ENCODE assay signal across 26 mouse cellular contexts in the genomic region with DNA sequence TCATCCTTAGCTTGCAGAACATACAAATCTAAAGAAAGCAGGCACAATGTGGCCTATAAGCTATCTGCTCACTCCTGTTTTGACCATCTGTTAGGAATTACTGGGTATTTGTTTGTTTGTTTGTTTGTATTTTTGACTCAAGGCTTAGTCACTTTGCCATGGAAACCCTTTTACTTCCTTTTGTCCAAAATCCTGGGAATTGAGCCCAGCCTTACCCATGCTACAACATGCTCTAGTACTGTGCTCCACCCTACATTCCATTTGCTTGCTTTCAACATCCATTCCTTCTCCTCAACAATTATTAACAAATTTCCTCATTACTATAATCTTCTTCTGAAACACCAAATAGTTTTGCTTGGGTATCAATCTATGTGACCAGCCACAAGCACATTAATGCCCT. TPM values are rescaled to one million over a fixed set of nuclear protein-coding genes. Genes with fewer than 3 reads are reported as not detected.
DNase-seq lines count a peak whose midpoint lies in the region; ATAC-seq and TF ChIP-seq lines count a peak whose summit lies in the region.
"Had no signal": no experiment of that assay in that cellular context is flagged by ENCODE, and none has a peak within 500 bp of the region (broad histone marks: within the 10 kb centered on the region; RNA-seq: fewer than 3 reads in every experiment).

No protein-coding gene starts in this region.

- TF ChIP-seq POLR2A in embryonic fibroblast, embryonic 13.5 days (IDR thresholded peaks at IDR 0.05; ENCODE audit: low read depth, low read length), result no peak

- 0 out of 2 replicates have a peak overlapping the region, but pooled peaks have one; percentile 3 for H3K27ac ChIP-seq in liver, embryonic 15.5 days (replicated peaks)
- no peak overlapping the region for H3K27ac ChIP-seq in liver, embryonic 12.5 days
- peak overlapping the region; percentile 54 for H3K27ac ChIP-seq in embryonic fibroblast, embryonic 13.5 days (ENCODE audit: insufficient read depth, low read length)
- H3K27ac ChIP-seq in kidney, embryonic 15.5 days, result no peak overlapping the region
- H3K27ac ChIP-seq in intestine, embryonic 16.5 days (ENCODE audit: low read length), result no peak overlapping the region
- H3K27ac ChIP-seq: embryonic facial prominence, embryonic 13.5 days; forebrain, embryonic 10.5 days; heart, embryonic 10.5 days; hindbrain, embryonic 12.5 days had no signal

- H3K4me1 ChIP-seq in liver, embryonic 15.5 days (replicated peaks), result peaks cover 11% of the 10 kb centered on the region; the same call in 1 of the 2 replicates
- H3K4me1 ChIP-seq in liver, embryonic 12.5 days, result no peaks in the 10 kb centered on the region
- no peaks in the 10 kb centered on the region for H3K4me1 ChIP-seq in embryonic fibroblast, embryonic 13.5 days (ENCODE audit: control insufficient read depth, insufficient read depth, low read length)
- 0 out of 2 replicates have a peak, but pooled peaks cover 3% of the 10 kb centered on the region for H3K4me1 ChIP-seq in kidney, embryonic 15.5 days
- H3K4me1 ChIP-seq in intestine, embryonic 16.5 days (ENCODE audit: control insufficient read depth, insufficient read depth, low read length), result peaks cover 12% of the 10 kb centered on the region; the same call in 1 of the 2 replicates
- H3K4me1 ChIP-seq: forebrain, embryonic 10.5 days; hindbrain, embryonic 12.5 days had no signal

- H3K9me3 ChIP-seq in liver, embryonic 15.5 days (replicated peaks), result no peaks in the 10 kb centered on the region
- H3K9me3 ChIP-seq in liver, embryonic 12.5 days (replicated peaks), result no peaks in the 10 kb centered on the region
- no peaks in the 10 kb centered on the region for H3K9me3 ChIP-seq in kidney, embryonic 15.5 days (replicated peaks)
- H3K9me3 ChIP-seq in intestine, embryonic 16.5 days (ENCODE audit: control insufficient read depth, low read length), result no peaks in the 10 kb centered on the region
- H3K9me3 ChIP-seq: embryonic facial prominence, embryonic 13.5 days; forebrain, embryonic 10.5 days; heart, embryonic 10.5 days; hindbrain, embryonic 12.5 days had no signal

- no peak for TF ChIP-seq CTCF in embryonic fibroblast, embryonic 13.5 days (IDR thresholded peaks at IDR 0.05; ENCODE audit: borderline replicate concordance, insufficient read depth, low read length)

- no peaks in the 10 kb centered on the region for H3K27me3 ChIP-seq in liver, embryonic 15.5 days
- no peaks in the 10 kb centered on the region for H3K27me3 ChIP-seq in liver, embryonic 12.5 days (replicated peaks)
- H3K27me3 ChIP-seq in kidney, embryonic 15.5 days, result no peaks in the 10 kb centered on the region
- H3K27me3 ChIP-seq in intestine, embryonic 16.5 days (replicated peaks; ENCODE audit: control insufficient read depth, insufficient read depth, low read length), result no peaks in the 10 kb centered on the region
- H3K27me3 ChIP-seq: CH12.LX; embryonic facial prominence, embryonic 13.5 days; hindbrain, embryonic 12.5 days had no signal

- H3K4me3 ChIP-seq in liver, embryonic 15.5 days (replicated peaks), result no peak overlapping the region
- no peak overlapping the region for H3K4me3 ChIP-seq in liver, embryonic 12.5 days
- no peak overlapping the region for H3K4me3 ChIP-seq in embryonic fibroblast, embryonic 13.5 days (ENCODE audit: insufficient read depth, low read length)
- H3K4me3 ChIP-seq in kidney, embryonic 15.5 days (replicated peaks), result no peak overlapping the region
- H3K4me3 ChIP-seq in intestine, embryonic 16.5 days (ENCODE audit: low read length), result no peak overlapping the region
- H3K4me3 ChIP-seq: embryonic facial prominence, embryonic 13.5 days; erythroblast, embryonic 14.5 days; forebrain, embryonic 10.5 days; heart, embryonic 10.5 days; hindbrain, embryonic 12.5 days had no signal

- peaks cover 13% of the 10 kb centered on the region; the same call in 1 of the 2 replicates for H3K36me3 ChIP-seq in liver, embryonic 15.5 days (replicated peaks)
- H3K36me3 ChIP-seq in liver, embryonic 12.5 days, result peaks cover 56% of the 10 kb centered on the region
- H3K36me3 ChIP-seq in kidney, embryonic 15.5 days, result peaks cover 68% of the 10 kb centered on the region
- no peaks in the 10 kb centered on the region for H3K36me3 ChIP-seq in intestine, embryonic 16.5 days (ENCODE audit: control insufficient read depth, insufficient read depth, low read length)

- no peak overlapping the region for H3K4me2 ChIP-seq in liver, embryonic 15.5 days
- no peak overlapping the region for H3K4me2 ChIP-seq in liver, embryonic 12.5 days
- H3K4me2 ChIP-seq in kidney, embryonic 15.5 days, result no peak overlapping the region
- no peak overlapping the region for H3K4me2 ChIP-seq in intestine, embryonic 16.5 days (ENCODE audit: low read depth, low read length)
- H3K4me2 ChIP-seq: embryonic facial prominence, embryonic 13.5 days; hindbrain, embryonic 12.5 days had no signal

- ATAC-seq in liver, embryonic 15.5 days (ENCODE audit: insufficient read depth), result no peak
- no peak for ATAC-seq in liver, embryonic 12.5 days
- no peak for ATAC-seq in kidney, embryonic 15.5 days (replicated peaks; ENCODE audit: low FRiP score)
- ATAC-seq in intestine, embryonic 16.5 days, result no peak
- ATAC-seq: activated CD4-positive, CD25-positive, alpha-beta regulatory T cell, adult 4 months; forebrain, embryonic 14.5 days; hindbrain, embryonic 16.5 days; inflammation-experienced regulatory T-cells, adult 6 months had no signal

- peak; percentile 57 for DNase-seq in 3T3-L1 (ENCODE audit: low read depth, low spot score)
- DNase-seq in NIH3T3 (ENCODE audit: low read depth), result peak; percentile 49
- no peak for DNase-seq in frontal cortex, adult 2 months (ENCODE audit: extremely low spot score in 1 of 2, low spot score in 1 of 2)
- DNase-seq: adrenal gland, adult 2 months; adrenal gland, postnatal 25 days; cerebellum, adult 2 months; cerebellum, postnatal 10 days; gastrocnemius, postnatal 10 days; heart, adult 18-20 months; heart, postnatal 10 days; heart, postnatal 4 days had no signal

- no peak overlapping the region for H3K9ac ChIP-seq in liver, embryonic 15.5 days
- H3K9ac ChIP-seq in liver, embryonic 12.5 days, result no peak overlapping the region
- H3K9ac ChIP-seq in kidney, embryonic 15.5 days, result no peak overlapping the region
- no peak overlapping the region for H3K9ac ChIP-seq in intestine, embryonic 16.5 days (ENCODE audit: low read depth, low read length)
- H3K9ac ChIP-seq: embryonic facial prominence, embryonic 13.5 days; hindbrain, embryonic 12.5 days had no signal

RNA-seq across cellular contexts. Expression of a gene that starts 23.8 kb away (rescaled TPM):
- polyA plus RNA-seq in liver, embryonic 15.5 days (2015; fragmentation: Nextera tagmentation; extraction: Ambion mirVana), result 10.5 and 11.2 TPM in 2 replicates
- 14.9 and 17.4 TPM in 2 replicates for polyA plus RNA-seq in liver, embryonic 12.5 days (2016; fragmentation: Nextera tagmentation; extraction: Ambion mirVana)
- 17.8 and 22.1 TPM in 2 replicates for polyA plus RNA-seq in embryonic fibroblast, embryonic 13.5 days (2011; ENCODE audit: insufficient read length, low read depth, missing spikeins)
- polyA plus RNA-seq in kidney, embryonic 15.5 days (2015; fragmentation: Nextera tagmentation; extraction: Ambion mirVana), result 34.3 and 35.6 TPM in 2 replicates
- 36.2 and 36.5 TPM in 2 replicates for polyA plus RNA-seq in intestine, embryonic 16.5 days (2015; fragmentation: Nextera tagmentation; extraction: Ambion mirVana)
- 34.8 and 35.4 TPM in 2 replicates for polyA plus RNA-seq in frontal cortex, adult 2 months (2012; rRNA removed)

RNA-seq across cellular contexts. Expression of a gene that starts 29.7 kb away (rescaled TPM):
- 635 and 656 TPM in 2 replicates for polyA plus RNA-seq in liver, embryonic 15.5 days (2015; fragmentation: Nextera tagmentation; extraction: Ambion mirVana)
- polyA plus RNA-seq in liver, embryonic 12.5 days (2016; fragmentation: Nextera tagmentation; extraction: Ambion mirVana), result 1,196 and 1,210 TPM in 2 replicates
- polyA plus RNA-seq in embryonic fibroblast, embryonic 13.5 days (2011; ENCODE audit: insufficient read length, low read depth, missing spikeins), result 1,951 and 2,046 TPM in 2 replicates
- 1,178 and 1,188 TPM in 2 replicates for polyA plus RNA-seq in kidney, embryonic 15.5 days (2015; fragmentation: Nextera tagmentation; extraction: Ambion mirVana)
- polyA plus RNA-seq in intestine, embryonic 16.5 days (2015; fragmentation: Nextera tagmentation; extraction: Ambion mirVana), result 1,062 and 1,181 TPM in 2 replicates
- polyA plus RNA-seq in frontal cortex, adult 2 months (2012; rRNA removed), result 536 and 611 TPM in 2 replicates

RNA-seq across cellular contexts. Expression of a gene that starts 30.0 kb away (rescaled TPM):
- polyA plus RNA-seq in liver, embryonic 15.5 days (2015; fragmentation: Nextera tagmentation; extraction: Ambion mirVana), result 13.1 and 13.2 TPM in 2 replicates
- 26.5 and 28.4 TPM in 2 replicates for polyA plus RNA-seq in liver, embryonic 12.5 days (2016; fragmentation: Nextera tagmentation; extraction: Ambion mirVana)
- 26.9 and 39.7 TPM in 2 replicates for polyA plus RNA-seq in embryonic fibroblast, embryonic 13.5 days (2011; ENCODE audit: insufficient read length, low read depth, missing spikeins)
- polyA plus RNA-seq in kidney, embryonic 15.5 days (2015; fragmentation: Nextera tagmentation; extraction: Ambion mirVana), result 26.3 and 29.1 TPM in 2 replicates
- polyA plus RNA-seq in intestine, embryonic 16.5 days (2015; fragmentation: Nextera tagmentation; extraction: Ambion mirVana), result 17.3 and 22.0 TPM in 2 replicates
- polyA plus RNA-seq in frontal cortex, adult 2 months (2012; rRNA removed), result 6.2 and 7.1 TPM in 2 replicates

RNA-seq across cellular contexts. Expression of a gene that starts 32.1 kb away (rescaled TPM):
- polyA plus RNA-seq in liver, embryonic 15.5 days (2015; fragmentation: Nextera tagmentation; extraction: Ambion mirVana), result 0.44 and 0.64 TPM in 2 replicates
- 1.5 and 2.0 TPM in 2 replicates for polyA plus RNA-seq in liver, embryonic 12.5 days (2016; fragmentation: Nextera tagmentation; extraction: Ambion mirVana)
- polyA plus RNA-seq in embryonic fibroblast, embryonic 13.5 days (2011; ENCODE audit: insufficient read length, low read depth, missing spikeins), result 2.5 and 3.1 TPM in 2 replicates
- 2.9 and 3.0 TPM in 2 replicates for polyA plus RNA-seq in kidney, embryonic 15.5 days (2015; fragmentation: Nextera tagmentation; extraction: Ambion mirVana)
- polyA plus RNA-seq in intestine, embryonic 16.5 days (2015; fragmentation: Nextera tagmentation; extraction: Ambion mirVana), result 1.8 and 2.4 TPM in 2 replicates
- polyA plus RNA-seq in frontal cortex, adult 2 months (2012; rRNA removed), result 0.22 and 0.29 TPM in 2 replicates
- polyA plus RNA-seq: adrenal gland, adult 2 months; erythroblast, embryonic 14.5 days had no signal

RNA-seq across cellular contexts. Expression of a gene that starts 50.6 kb away (rescaled TPM):
- polyA plus RNA-seq in liver, embryonic 15.5 days (2015; fragmentation: Nextera tagmentation; extraction: Ambion mirVana), result 30.1 and 30.9 TPM in 2 replicates
- polyA plus RNA-seq in liver, embryonic 12.5 days (2016; fragmentation: Nextera tagmentation; extraction: Ambion mirVana), result 41.2 and 43.8 TPM in 2 replicates
- polyA plus RNA-seq in embryonic fibroblast, embryonic 13.5 days (2011; ENCODE audit: insufficient read length, low read depth, missing spikeins), result 58.4 and 66.6 TPM in 2 replicates
- 80.4 and 81.7 TPM in 2 replicates for polyA plus RNA-seq in kidney, embryonic 15.5 days (2015; fragmentation: Nextera tagmentation; extraction: Ambion mirVana)
- polyA plus RNA-seq in intestine, embryonic 16.5 days (2015; fragmentation: Nextera tagmentation; extraction: Ambion mirVana), result 97.4 and 104 TPM in 2 replicates
- 261 and 265 TPM in 2 replicates for polyA plus RNA-seq in frontal cortex, adult 2 months (2012; rRNA removed)

Comparison
In these comparisons a context has a peak if more than half of its experiments do, and no peak if none do; other contexts are left out.
1. H3K27ac ChIP-seq: peak in liver, embryonic 15.5 days (single experiment) and embryonic fibroblast, embryonic 13.5 days (single experiment); none in liver, embryonic 12.5 days (single experiment), kidney, embryonic 15.5 days (single experiment) and intestine, embryonic 16.5 days (single experiment).
2. DNase-seq: peak in 3T3-L1 (single experiment) and NIH3T3 (single experiment); none in frontal cortex, adult 2 months (0 of 2).